Mouse (Mus musculus): ENCODE data around the gene Gadd45a. TPM values are rescaled to one million over a fixed set of nuclear protein-coding genes. Genes with fewer than 3 reads are reported as not detected.
A peak's percentile ranks its signal among the peaks of the same experiment; 100 is the strongest.
"Not testable (repeated sequence)": the region's sequence is repeated elsewhere in the genome, so short reads cannot be mapped to it uniquely, and the experiment has no call there.

Gadd45a gene
- total RNA-seq, 2 experiments from 2014 or later = 4.8 to 5.5 TPM

- intact Hi-C loops (cut with DNase I) = no loop called here
- DNase-seq (ENCODE audit: extremely low spot score in 1 of 2, low spot score in 2 of 2) = no peak
These were observed 12.8 kb upstream of the Gadd45a start for GRCm38 (mm10) chr6:67050063-67050462.

- intact Hi-C loops (cut with DNase I) = no loop called here
- no peak for DNase-seq (ENCODE audit: extremely low spot score in 1 of 2, low spot score in 2 of 2)
These were observed 12.4 kb upstream of the Gadd45a start for GRCm38 (mm10) chr6:67049695-67050038.

GRCm38 (mm10) chr6:67048880-67049694 is 11.8 kb upstream of the Gadd45a start:
- intact Hi-C loops (cut with DNase I) = no loop called here

GRCm38 (mm10) chr6:67048052-67048691 is 10.9 kb upstream of the Gadd45a start:
- intact Hi-C loops (cut with DNase I) = no loop called here
- DNase-seq (ENCODE audit: extremely low spot score in 1 of 2, low spot score in 2 of 2) = no peak

More at GRCm38 (mm10) chr6:67048880-67049694, 11.8 kb upstream of the Gadd45a start:
- DNase-seq (ENCODE audit: extremely low spot score in 1 of 2, low spot score in 2 of 2) = no peak

GRCm38 (mm10) chr6:67046937-67047336 is 9.7 kb upstream of the Gadd45a start:
- no peak for DNase-seq (ENCODE audit: extremely low spot score in 1 of 2, low spot score in 2 of 2)
- intact Hi-C loops (cut with DNase I) = no loop called here

GRCm38 (mm10) chr6:67045424-67045823 is 8.2 kb upstream of the Gadd45a start:
- intact Hi-C loops (cut with DNase I) = no loop called here
- DNase-seq (ENCODE audit: extremely low spot score in 1 of 2, low spot score in 2 of 2) = no peak

- no peak for DNase-seq (ENCODE audit: extremely low spot score in 1 of 2, low spot score in 2 of 2)
- intact Hi-C loops (cut with DNase I) = no loop called here
These were observed 3.7 kb upstream of the Gadd45a start for GRCm38 (mm10) chr6:67040904-67041410.

GRCm38 (mm10) chr6:67038964-67039363 is 1.7 kb upstream of the Gadd45a start:
- intact Hi-C loops (cut with DNase I) = loop anchor here (5.0 kb wide), 2 partner anchors 98 to 142 kb away; partner anchors contain the start of gene Gng12

GRCm38 (mm10) chr6:67036356-67036811 is 873 bp downstream of the Gadd45a start:
- intact Hi-C loops (cut with DNase I) = loop anchor here (2.0 to 5.0 kb wide), 3 partner anchors 101 to 139 kb away; partner anchors contain the start of gene Gng12
- peak; percentile 58 to 90 for DNase-seq (ENCODE audit: extremely low spot score in 1 of 2, low spot score in 2 of 2)

More at GRCm38 (mm10) chr6:67038964-67039363, 1.7 kb upstream of the Gadd45a start:
- DNase-seq (ENCODE audit: extremely low spot score in 1 of 2, low spot score in 2 of 2) = no peak

GRCm38 (mm10) chr6:67035388-67036299 is 1.6 kb downstream of the Gadd45a start:
- intact Hi-C loops (cut with DNase I) = loop anchor here (2.0 to 5.0 kb wide), 3 partner anchors 102 to 138 kb away; partner anchors contain the start of gene Gng12
- DNase-seq (ENCODE audit: extremely low spot score in 1 of 2, low spot score in 2 of 2) = no peak

GRCm38 (mm10) chr6:67034331-67035130 is 2.7 kb downstream of the Gadd45a start:
- no peak for DNase-seq (ENCODE audit: extremely low spot score in 1 of 2, low spot score in 2 of 2)
- intact Hi-C loops (cut with DNase I) = loop anchor here (5.0 kb wide), 2 partner anchors 103 to 137 kb away; partner anchors contain the start of gene Gng12

GRCm38 (mm10) chr6:67033604-67034003 is 3.7 kb downstream of the Gadd45a start:
- DNase-seq (ENCODE audit: extremely low spot score in 1 of 2, low spot score in 2 of 2) = no peak
- intact Hi-C loops (cut with DNase I) = no loop called here

- intact Hi-C loops (cut with DNase I); DNase-seq (ENCODE audit: extremely low spot score in 1 of 2, low spot score in 2 of 2): not testable (repeated sequence)
These were observed 4.3 kb downstream of the Gadd45a start for GRCm38 (mm10) chr6:67032972-67033371.

- intact Hi-C loops (cut with DNase I); DNase-seq (ENCODE audit: extremely low spot score in 1 of 2, low spot score in 2 of 2): not testable (repeated sequence)
These were observed 4.7 kb downstream of the Gadd45a start for GRCm38 (mm10) chr6:67032551-67032950.

- no peak for DNase-seq (ENCODE audit: extremely low spot score in 1 of 2, low spot score in 2 of 2)
- intact Hi-C loops (cut with DNase I) = no loop called here
These were observed 6.4 kb downstream of the Gadd45a start for GRCm38 (mm10) chr6:67030846-67031245.

- intact Hi-C loops (cut with DNase I) = no loop called here
- no peak for DNase-seq (ENCODE audit: extremely low spot score in 1 of 2, low spot score in 2 of 2)
These were observed 6.8 kb downstream of the Gadd45a start for GRCm38 (mm10) chr6:67030416-67030815.

GRCm38 (mm10) chr6:67029987-67030386 is 7.3 kb downstream of the Gadd45a start:
- no peak for DNase-seq (ENCODE audit: extremely low spot score in 1 of 2, low spot score in 2 of 2)
- intact Hi-C loops (cut with DNase I) = no loop called here
